Mouse (Mus musculus): ENCODE measurements around the gene Slc25a15. TPM values are rescaled to one million over a fixed set of nuclear protein-coding genes. Genes with fewer than 3 reads are reported as not detected.

Slc25a15 gene
- polyA plus RNA-seq (2012; rRNA removed; ENCODE audit: low replicate concordance): 3.7 and 4.6 TPM in 2 replicates

GRCm38 (mm10) chr8:22398142-22398951 is at the start of gene Slc25a15:
Gene Slc25a15, minus strand, starts transcription at chr8:22398597.

GRCm38 (mm10) chr8:22411282-22411702 is 12.9 kb upstream of the Slc25a15 start, which contains the start of gene Mrps31:
Gene Mrps31, plus strand, starts transcription at chr8:22411361.

Other genes with a start within 250 kb of the Slc25a15 start
- 0.56 and 1.0 TPM in 2 replicates for gene Nek3, start 232.2 kb downstream of the Slc25a15 start, polyA plus RNA-seq (2012; rRNA removed; ENCODE audit: low replicate concordance)
- 0.46 and 0.57 TPM in 2 replicates for gene Ckap2, start 212.8 kb downstream of the Slc25a15 start, polyA plus RNA-seq (2012; rRNA removed; ENCODE audit: low replicate concordance)
- 6.2 and 13.8 TPM in 2 replicates for gene Vps36, start 205.8 kb downstream of the Slc25a15 start, polyA plus RNA-seq (2012; rRNA removed; ENCODE audit: low replicate concordance)
- 5.5 and 7.2 TPM in 2 replicates for gene Thsd1, start 171.3 kb downstream of the Slc25a15 start, polyA plus RNA-seq (2012; rRNA removed; ENCODE audit: low replicate concordance)
- gene Tpte, start 115.2 kb downstream of the Slc25a15 start, polyA plus RNA-seq (2012; rRNA removed; ENCODE audit: low replicate concordance): 0.06 TPM in 1 of 2 replicates, not detected in the other
- gene Mrps31, start 12.8 kb upstream of the Slc25a15 start, polyA plus RNA-seq (2012; rRNA removed; ENCODE audit: low replicate concordance): 2.8 and 5.5 TPM in 2 replicates